Mouse (Mus musculus) lung, embryonic 16.5 days (tissue): ENCODE measurements around the gene Ikbke. TPM values are rescaled to one million over a fixed set of nuclear protein-coding genes. Genes with fewer than 3 reads are reported as not detected.

Source experiments
- ATAC-seq: fragments of 200-750 bp; cut with Nextera tagmentation; 2 replicates; pipeline ENCODE4 v1.8.0; 2017; ENCODE audit warnings: low read depth, mild to moderate bottlenecking, moderate library complexity
- H3K27ac ChIP-seq: fragments of 300-500 bp; sonication (generic); 2 replicates; pipeline ENCODE4 v1.5.1; 2014; ENCODE audit warnings: mild to moderate bottlenecking, control low read depth, low read length
- H3K27me3 ChIP-seq: fragments of 300-500 bp; sonication (generic); 2 replicates; pipeline ENCODE4 v1.6.1; 2014; ENCODE audit warnings: low read depth, low read length, mixed read lengths; ENCODE audit not compliant: control insufficient read depth, insufficient read depth
- H3K36me3 ChIP-seq: fragments of 300-500 bp; sonication (generic); 2 replicates; pipeline ENCODE4 v1.6.1; 2014; ENCODE audit warnings: low read length; ENCODE audit not compliant: control insufficient read depth, insufficient read depth
- H3K4me1 ChIP-seq: fragments of 300-500 bp; sonication (generic); replicated peaks from 2 replicates; pipeline ENCODE4 v1.6.1; 2014; ENCODE audit warnings: low read length, mixed read lengths; ENCODE audit not compliant: control insufficient read depth, insufficient read depth
- H3K4me2 ChIP-seq: fragments of 300-500 bp; sonication (generic); 2 replicates; pipeline ENCODE4 v1.6.1; 2014; ENCODE audit warnings: low read depth, low read length, control low read depth
- H3K4me3 ChIP-seq: fragments of 300-500 bp; sonication (generic); 2 replicates; pipeline ENCODE4 v1.5.1; 2014; ENCODE audit warnings: mild to moderate bottlenecking, low read length, control low read depth
- H3K9ac ChIP-seq: fragments of 300-500 bp; sonication (generic); 2 replicates; pipeline ENCODE4 v1.6.1; 2014; ENCODE audit warnings: low read length, control low read depth
- H3K9me3 ChIP-seq: fragments of 300-500 bp; sonication (generic); 2 replicates; pipeline ENCODE4 v1.6.1; 2016; ENCODE audit warnings: low read length; ENCODE audit not compliant: control insufficient read depth
- WGBS: fragments of 180-500 bp; shearing (Covaris S2); extraction: QIAGEN DNeasy Blood & Tissue Kit; methylation state at CpG from one replicate; pipeline ENCODE4 v1.1.7; 2014; 5-methylcytosine and 5-hydroxymethylcytosine counted together
- polyA plus RNA-seq: library from polyadenylated mRNA; unstranded; fragments of >200 nt; fragmentation: Nextera tagmentation; extraction: Ambion mirVana; gene quantifications from 2 replicates; pipeline ENCODE4 v1.2.1, GENCODE M21; 2015

Ikbke gene
- polyA plus RNA-seq, 1 experiment from 2014 or later = 4.7 TPM

DNA sequence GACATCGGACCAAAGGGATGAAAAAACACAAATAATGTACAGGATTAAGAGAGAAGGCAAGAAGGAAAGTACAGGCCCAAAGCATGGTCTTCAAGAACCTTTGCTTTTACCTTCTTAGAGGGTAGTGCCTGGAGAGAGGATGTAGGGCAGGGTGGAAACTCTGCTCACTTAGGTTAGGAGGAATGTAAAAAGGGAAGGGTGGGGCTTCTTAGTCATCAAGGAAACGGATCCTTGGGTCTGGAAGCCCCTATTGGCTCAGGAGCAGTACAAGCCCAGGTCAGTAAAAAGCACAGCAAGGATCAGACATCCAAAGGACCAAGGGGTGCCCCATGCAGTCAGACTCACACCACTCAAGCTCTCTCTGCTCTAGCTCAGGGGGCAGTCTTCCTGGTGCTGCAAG is 7.9 kb upstream of the Ikbke start:
- H3K27ac ChIP-seq = no peak overlapping the region
- no peak for ATAC-seq
- H3K27me3 ChIP-seq = no peaks in the 10 kb centered on the region
- H3K9ac ChIP-seq = no peak overlapping the region
- H3K36me3 ChIP-seq = no peaks in the 10 kb centered on the region
- WGBS = 38% methylated on average over 2 of the region's 2 CpGs
- no peak overlapping the region for H3K4me2 ChIP-seq
- no peaks in the 10 kb centered on the region for H3K9me3 ChIP-seq
- H3K4me1 ChIP-seq = no peaks in the 10 kb centered on the region
- no peak overlapping the region for H3K4me3 ChIP-seq

DNA sequence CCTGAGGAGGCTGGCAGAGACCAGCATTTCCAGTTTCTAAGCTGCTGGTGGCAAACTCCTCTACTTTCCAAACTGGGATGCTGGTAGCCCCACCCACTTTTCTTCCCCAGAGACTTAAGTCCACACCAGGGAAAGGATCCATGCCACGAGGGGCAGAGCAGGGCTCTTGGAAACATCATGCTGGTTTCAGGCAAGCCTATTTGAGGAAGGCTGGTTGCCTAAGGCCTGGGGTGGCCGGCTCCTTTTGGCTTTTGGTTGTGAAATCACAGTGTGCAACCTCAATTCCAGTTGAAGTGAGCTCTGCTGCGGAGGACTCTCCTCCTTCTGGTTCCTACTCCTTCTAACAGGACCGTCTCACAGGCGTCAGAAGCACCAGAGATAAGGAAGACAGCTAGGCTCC is 7.4 kb upstream of the Ikbke start:
- Histone ChIP-seq H3K4me3 (no peak overlapping the region), H3K4me1 (0 out of 2 replicates have a peak, but pooled peaks cover 2% of the 10 kb centered on the region), H3K9ac (no peak overlapping the region), H3K9me3 (no peaks in the 10 kb centered on the region), H3K27me3 (no peaks in the 10 kb centered on the region), H3K4me2 (no peak overlapping the region), H3K36me3 (no peaks in the 10 kb centered on the region), H3K27ac (no peak overlapping the region)
- ATAC-seq = no peak
- WGBS = 51% methylated on average over 5 of the region's 5 CpGs

- WGBS = 66% methylated on average over 4 of the region's 4 CpGs
Observed at GRCm38 (mm10) chr1:131284616-131285015, 5.2 kb upstream of the Ikbke start.

DNA sequence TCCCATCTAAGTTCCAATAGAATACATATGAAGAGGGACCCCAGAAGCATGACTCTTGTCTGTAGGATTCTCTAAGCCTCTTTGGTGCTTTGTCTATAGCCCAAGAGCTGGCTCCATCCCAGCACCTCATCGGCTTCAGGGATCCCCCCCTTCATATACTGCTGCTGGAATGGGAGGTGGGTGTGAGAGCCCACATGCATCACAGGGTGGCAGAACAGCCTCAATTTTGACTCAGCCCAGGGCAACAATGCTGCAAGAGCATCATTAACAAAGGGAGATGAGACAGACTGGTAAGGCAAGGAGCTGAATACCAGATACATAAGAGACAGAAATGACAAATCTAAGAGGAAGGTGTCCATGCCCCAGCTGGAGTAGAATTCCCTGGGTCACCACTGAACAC is 4.8 kb upstream of the Ikbke start:
- Histone ChIP-seq H3K9ac (no peak overlapping the region), H3K27ac (no peak overlapping the region), H3K9me3 (no peaks in the 10 kb centered on the region), H3K4me2 (no peak overlapping the region), H3K36me3 (no peaks in the 10 kb centered on the region), H3K27me3 (no peaks in the 10 kb centered on the region), H3K4me1 (peaks cover 7% of the 10 kb centered on the region; the same call in 1 of the 2 replicates), H3K4me3 (no peak overlapping the region)
- ATAC-seq = no peak
- 76% methylated on average over 1 of the region's 1 CpGs for WGBS

More at GRCm38 (mm10) chr1:131284616-131285015, 5.2 kb upstream of the Ikbke start:
- no peak overlapping the region for H3K4me2 ChIP-seq
- H3K9me3 ChIP-seq = no peaks in the 10 kb centered on the region
- no peak overlapping the region for H3K9ac ChIP-seq
- H3K4me1 ChIP-seq = peaks cover 7% of the 10 kb centered on the region; the same call in 1 of the 2 replicates
- H3K27ac ChIP-seq = no peak overlapping the region
- H3K27me3 ChIP-seq = no peaks in the 10 kb centered on the region
- H3K4me3 ChIP-seq = no peak overlapping the region
- no peaks in the 10 kb centered on the region for H3K36me3 ChIP-seq
- ATAC-seq = peak; percentile 66; the same call in 1 of the 2 replicates

DNA sequence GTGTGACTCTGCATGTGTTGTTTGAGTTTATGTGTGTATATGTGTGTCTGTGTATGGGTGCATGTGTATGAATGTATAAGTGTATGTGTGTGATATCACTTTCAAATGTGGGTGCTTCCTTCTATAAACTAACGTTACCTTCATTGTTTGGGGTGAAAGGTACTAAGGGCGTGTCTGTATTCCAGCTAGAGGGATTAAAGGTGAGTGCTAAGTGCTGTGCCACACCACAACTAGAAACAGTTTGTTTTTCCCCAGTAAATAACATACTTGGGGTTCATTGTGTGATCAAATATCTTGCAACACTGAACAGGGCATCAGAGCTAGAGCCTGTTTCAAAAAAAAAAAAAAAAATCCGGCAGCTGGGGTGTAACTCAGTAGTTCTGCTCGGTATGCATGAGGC is 2.3 kb upstream of the Ikbke start:
- 54% methylated on average over 4 of the region's 4 CpGs for WGBS
- Histone ChIP-seq H3K4me3 (no peak overlapping the region), H3K9me3 (no peaks in the 10 kb centered on the region), H3K36me3 (no peaks in the 10 kb centered on the region), H3K27ac (no peak overlapping the region), H3K4me1 (peaks cover 13% of the 10 kb centered on the region), H3K27me3 (no peaks in the 10 kb centered on the region), H3K9ac (no peak overlapping the region), H3K4me2 (no peak overlapping the region)
- no peak for ATAC-seq

GRCm38 (mm10) chr1:131280280-131280679 is 874 bp upstream of the Ikbke start:
- WGBS = 36% methylated on average over 3 of the region's 3 CpGs

GRCm38 (mm10) chr1:131278606-131279455 is 575 bp downstream of the Ikbke start:
- H3K27ac ChIP-seq = no peak overlapping the region

More at GRCm38 (mm10) chr1:131280280-131280679, 874 bp upstream of the Ikbke start:
- ATAC-seq = no peak
- Histone ChIP-seq H3K9ac (no peak overlapping the region), H3K4me2 (no peak overlapping the region), H3K4me1 (peaks cover 13% of the 10 kb centered on the region), H3K4me3 (no peak overlapping the region), H3K27ac (no peak overlapping the region), H3K9me3 (no peaks in the 10 kb centered on the region), H3K27me3 (no peaks in the 10 kb centered on the region), H3K36me3 (no peaks in the 10 kb centered on the region)

DNA sequence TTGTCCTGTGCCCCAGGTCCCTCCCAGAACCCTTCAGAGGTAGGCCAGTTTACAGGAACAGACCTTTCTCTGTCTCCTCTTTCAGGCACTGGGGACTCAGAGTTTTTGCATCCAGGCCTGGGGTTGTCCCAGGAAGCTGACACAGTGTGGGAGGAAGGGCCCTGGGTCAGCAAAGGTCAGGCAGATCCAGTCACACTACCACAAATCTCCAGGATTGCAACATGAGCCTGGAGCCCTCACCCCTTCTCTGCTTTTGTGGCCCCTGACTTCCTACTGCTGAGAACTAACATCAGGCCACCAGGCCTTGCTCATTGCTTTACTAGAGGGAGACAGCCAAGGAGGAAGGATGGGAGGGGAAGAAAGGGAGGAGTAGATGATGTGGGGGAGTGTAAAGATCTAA is 2.6 kb downstream of the Ikbke start:
- Histone ChIP-seq H3K27ac (no peak overlapping the region), H3K4me3 (no peak overlapping the region), H3K27me3 (no peaks in the 10 kb centered on the region), H3K4me1 (peaks cover 11% of the 10 kb centered on the region), H3K9ac (no peak overlapping the region), H3K9me3 (no peaks in the 10 kb centered on the region), H3K36me3 (no peaks in the 10 kb centered on the region), H3K4me2 (no peak overlapping the region)
- no peak for ATAC-seq

More at GRCm38 (mm10) chr1:131278606-131279455, 575 bp downstream of the Ikbke start:
- ATAC-seq = peak; percentile 11; the same call in 1 of the 2 replicates
- Histone ChIP-seq H3K4me1 (peaks cover 13% of the 10 kb centered on the region), H3K36me3 (no peaks in the 10 kb centered on the region), H3K4me2 (peak overlapping the region; percentile 52), H3K9ac (peak overlapping the region; percentile 62), H3K4me3 (peak overlapping the region; percentile 46), H3K27me3 (no peaks in the 10 kb centered on the region), H3K9me3 (no peaks in the 10 kb centered on the region)
- WGBS = 22% methylated on average over 8 of the region's 8 CpGs

DNA sequence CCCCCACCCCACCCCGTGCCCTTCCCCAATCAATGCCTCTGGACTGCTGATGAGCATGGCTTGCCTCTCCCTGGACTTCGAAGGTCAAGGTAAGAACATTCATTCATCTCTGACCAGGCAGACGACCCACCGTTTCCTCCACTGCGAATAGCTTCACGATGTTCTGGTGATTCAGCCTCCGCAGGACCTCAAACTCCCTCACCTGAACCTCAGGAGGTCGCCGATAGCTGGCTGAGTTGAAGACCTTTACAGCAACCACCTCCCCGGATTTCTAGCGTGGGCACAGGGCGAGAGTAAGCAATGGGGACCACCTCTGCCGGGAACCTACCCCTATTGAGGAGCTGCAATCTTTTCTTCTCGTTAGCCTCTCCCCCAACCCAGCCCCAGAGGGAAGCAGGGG is 3.8 kb downstream of the Ikbke start:
- H3K4me3 ChIP-seq = no peak overlapping the region
- no peak overlapping the region for H3K27ac ChIP-seq
- H3K9me3 ChIP-seq = no peaks in the 10 kb centered on the region
- H3K4me2 ChIP-seq = no peak overlapping the region
- ATAC-seq = no peak
- no peaks in the 10 kb centered on the region for H3K27me3 ChIP-seq
- H3K4me1 ChIP-seq = peaks cover 11% of the 10 kb centered on the region
- H3K36me3 ChIP-seq = no peaks in the 10 kb centered on the region
- H3K9ac ChIP-seq = no peak overlapping the region
- 67% methylated on average over 14 of the region's 14 CpGs for WGBS
